Mouse (Mus musculus): ENCODE data around the gene Mfsd10. TPM values are rescaled to one million over a fixed set of nuclear protein-coding genes. Genes with fewer than 3 reads are reported as not detected.

Mfsd10 gene
- 81.5 and 83.9 TPM in 2 replicates for polyA plus RNA-seq (2015; fragmentation: Nextera tagmentation; extraction: Ambion mirVana)

GRCm38 (mm10) chr5:34636481-34637287 is at the start of gene Mfsd10:
Gene Mfsd10 (minus strand): TSS chr5:34637212.

GRCm38 (mm10) chr5:34659686-34660590 is 22.9 kb upstream of the Mfsd10 start, which contains the start of the genes Nop14 and Grk4:
Gene Nop14 (minus strand): TSS chr5:34660148.
Gene Grk4 (plus strand): TSS chr5:34660379.

Other genes with a start within 250 kb of the Mfsd10 start
- gene Tnip2, start 123.2 kb downstream of the Mfsd10 start, polyA plus RNA-seq (2015; fragmentation: Nextera tagmentation; extraction: Ambion mirVana), result 15.9 and 17.0 TPM in 2 replicates
- 18.8 and 19.7 TPM in 2 replicates for gene Sh3bp2, start 111.4 kb downstream of the Mfsd10 start, polyA plus RNA-seq (2015; fragmentation: Nextera tagmentation; extraction: Ambion mirVana)
- 155 and 168 TPM in 2 replicates for gene Add1, start 63.5 kb downstream of the Mfsd10 start, polyA plus RNA-seq (2015; fragmentation: Nextera tagmentation; extraction: Ambion mirVana)
- gene Nop14, start 22.9 kb upstream of the Mfsd10 start, polyA plus RNA-seq (2015; fragmentation: Nextera tagmentation; extraction: Ambion mirVana), result 18.5 and 19.0 TPM in 2 replicates
- gene Grk4, start 23.2 kb upstream of the Mfsd10 start, polyA plus RNA-seq (2015; fragmentation: Nextera tagmentation; extraction: Ambion mirVana), result 4.0 and 5.4 TPM in 2 replicates
- gene Htt, start 124.5 kb upstream of the Mfsd10 start, polyA plus RNA-seq (2015; fragmentation: Nextera tagmentation; extraction: Ambion mirVana), result 9.8 and 12.0 TPM in 2 replicates